ENCODE assay signal across 22 mouse cellular contexts in the genomic region with DNA sequence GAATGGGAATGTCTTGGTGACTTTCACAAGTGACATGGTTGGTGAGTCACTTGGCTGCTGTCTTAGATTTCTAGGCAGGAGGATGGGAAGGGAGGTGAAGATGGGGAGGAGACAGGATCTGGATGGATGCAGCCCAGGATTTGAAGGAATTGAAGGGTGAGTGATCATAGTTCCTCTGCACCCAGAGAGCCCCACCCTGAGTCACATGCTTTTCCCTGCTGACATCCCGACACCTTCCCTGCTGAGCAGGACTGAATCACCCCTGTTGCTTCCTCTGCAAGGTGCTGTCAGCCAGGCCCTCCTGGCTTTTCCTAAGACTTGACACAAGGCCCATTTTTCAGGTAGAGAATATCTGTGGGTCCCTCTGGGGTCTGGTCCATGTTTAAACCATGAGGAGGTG. TPM values are rescaled to one million over a fixed set of nuclear protein-coding genes. Genes with fewer than 3 reads are reported as not detected.
A peak's percentile ranks its signal among the peaks of the same experiment; 100 is the strongest.
DNase-seq lines count a peak whose midpoint lies in the region; ATAC-seq lines count a peak whose summit lies in the region.
"Had no signal": no experiment of that assay in that cellular context is flagged by ENCODE, and none has a peak within 500 bp of the region (broad histone marks: within the 10 kb centered on the region; RNA-seq: fewer than 3 reads in every experiment).

No protein-coding gene starts in this region.

- DNase-seq in embryonic facial prominence, embryonic 10.5 days (ENCODE audit: low spot score) = no peak
- DNase-seq in ZHBTc4 (ENCODE audit: low read depth, low spot score) = peak; percentile 73
- no peak for DNase-seq in urinary bladder, postnatal 4 days (ENCODE audit: low spot score in 2 of 2)
- DNase-seq in thymus, adult 18-20 months = no peak
- DNase-seq: cerebellum, adult 18-20 months; cerebellum, adult 9-11 months; cerebellum, postnatal 25 days; forebrain, postnatal 0 days; gastrocnemius, postnatal 25 days; heart, postnatal 10 days; heart, postnatal 36 days had no signal

- no peaks in the 10 kb centered on the region for H3K9me3 ChIP-seq in embryonic facial prominence, embryonic 15.5 days (replicated peaks)
- no peaks in the 10 kb centered on the region for H3K9me3 ChIP-seq in embryonic facial prominence, embryonic 10.5 days
- no peaks in the 10 kb centered on the region for H3K9me3 ChIP-seq in kidney, embryonic 14.5 days (ENCODE audit: control insufficient read depth, low read length)
- H3K9me3 ChIP-seq: embryonic facial prominence, embryonic 13.5 days; heart, embryonic 12.5 days; heart, embryonic 15.5 days; hindbrain, embryonic 10.5 days; hindbrain, embryonic 13.5 days; intestine, embryonic 15.5 days had no signal

- no peak overlapping the region for H3K9ac ChIP-seq in embryonic facial prominence, embryonic 15.5 days
- H3K9ac ChIP-seq in kidney, embryonic 14.5 days (ENCODE audit: low read depth, low read length) = no peak overlapping the region
- H3K9ac ChIP-seq: embryonic facial prominence, embryonic 13.5 days; forebrain, postnatal 0 days; heart, embryonic 12.5 days; heart, embryonic 15.5 days; hindbrain, embryonic 13.5 days; intestine, embryonic 15.5 days had no signal

- 0 out of 2 replicates have a peak overlapping the region, but pooled peaks have one; percentile 39 for H3K27ac ChIP-seq in embryonic facial prominence, embryonic 15.5 days (replicated peaks)
- H3K27ac ChIP-seq in embryonic facial prominence, embryonic 10.5 days (replicated peaks) = no peak overlapping the region
- peak overlapping the region; percentile 66 for H3K27ac ChIP-seq in macrophage
- H3K27ac ChIP-seq in kidney, embryonic 14.5 days (ENCODE audit: low read depth, low read length) = no peak overlapping the region
- H3K27ac ChIP-seq: embryonic facial prominence, embryonic 13.5 days; heart, embryonic 15.5 days; hindbrain, embryonic 10.5 days; hindbrain, embryonic 13.5 days; intestine, embryonic 15.5 days had no signal

- no peak overlapping the region for H3K4me2 ChIP-seq in embryonic facial prominence, embryonic 15.5 days (replicated peaks)
- H3K4me2 ChIP-seq in kidney, embryonic 14.5 days (replicated peaks; ENCODE audit: low read depth, low read length) = no peak overlapping the region
- H3K4me2 ChIP-seq: embryonic facial prominence, embryonic 13.5 days; heart, embryonic 12.5 days; heart, embryonic 15.5 days; hindbrain, embryonic 13.5 days; intestine, embryonic 15.5 days had no signal

- no peaks in the 10 kb centered on the region for H3K36me3 ChIP-seq in embryonic facial prominence, embryonic 15.5 days
- no peaks in the 10 kb centered on the region for H3K36me3 ChIP-seq in embryonic facial prominence, embryonic 10.5 days (replicated peaks)
- H3K36me3 ChIP-seq in macrophage (ENCODE audit: inconsistent target) = no peaks in the 10 kb centered on the region
- no peaks in the 10 kb centered on the region for H3K36me3 ChIP-seq in kidney, embryonic 14.5 days (ENCODE audit: control insufficient read depth, insufficient read depth, low read length)
- H3K36me3 ChIP-seq: embryonic facial prominence, embryonic 13.5 days; heart, embryonic 12.5 days; heart, embryonic 15.5 days; hindbrain, embryonic 10.5 days; hindbrain, embryonic 13.5 days; intestine, embryonic 15.5 days had no signal

- H3K4me3 ChIP-seq in embryonic facial prominence, embryonic 15.5 days (replicated peaks) = no peak overlapping the region
- no peak overlapping the region for H3K4me3 ChIP-seq in embryonic facial prominence, embryonic 10.5 days
- H3K4me3 ChIP-seq in macrophage (ENCODE audit: inconsistent target) = no peak overlapping the region
- no peak overlapping the region for H3K4me3 ChIP-seq in kidney, embryonic 14.5 days (ENCODE audit: low read length)
- H3K4me3 ChIP-seq: embryonic facial prominence, embryonic 13.5 days; heart, embryonic 12.5 days; heart, embryonic 15.5 days; hindbrain, embryonic 10.5 days; hindbrain, embryonic 13.5 days; intestine, embryonic 15.5 days had no signal

- no peak for ATAC-seq in embryonic facial prominence, embryonic 15.5 days (ENCODE audit: insufficient number of reproducible peaks, low FRiP score, low TSS enrichment, low read depth)
- no peak for ATAC-seq in kidney, embryonic 14.5 days (ENCODE audit: low FRiP score, low TSS enrichment)
- ATAC-seq: forebrain, embryonic 14.5 days; forebrain, postnatal 0 days; hindbrain, embryonic 16.5 days had no signal

- H3K79me2 ChIP-seq in macrophage (ENCODE audit: inconsistent target) = no peaks in the 10 kb centered on the region

- peaks cover 43% of the 10 kb centered on the region for H3K4me1 ChIP-seq in embryonic facial prominence, embryonic 15.5 days
- peaks cover 60% of the 10 kb centered on the region for H3K4me1 ChIP-seq in embryonic facial prominence, embryonic 10.5 days
- H3K4me1 ChIP-seq in kidney, embryonic 14.5 days (ENCODE audit: control insufficient read depth, insufficient read depth, low read length) = peaks cover 12% of the 10 kb centered on the region

- no peaks in the 10 kb centered on the region for H3K27me3 ChIP-seq in embryonic facial prominence, embryonic 15.5 days
- peaks cover 23% of the 10 kb centered on the region; the same call in 1 of the 2 replicates for H3K27me3 ChIP-seq in embryonic facial prominence, embryonic 10.5 days (replicated peaks; ENCODE audit: low read depth, poor library complexity, severe bottlenecking)
- no peaks in the 10 kb centered on the region for H3K27me3 ChIP-seq in kidney, embryonic 14.5 days (ENCODE audit: control insufficient read depth, insufficient read depth, low read length)
- H3K27me3 ChIP-seq: embryonic facial prominence, embryonic 13.5 days; heart, embryonic 15.5 days; intestine, embryonic 15.5 days had no signal

- 55% methylated on average over 1 of the region's 1 CpGs for WGBS in embryonic facial prominence, embryonic 15.5 days
- WGBS in embryonic facial prominence, embryonic 10.5 days = 89% methylated on average over 1 of the region's 1 CpGs
- WGBS in macrophage (ENCODE audit: missing documents) = 86% methylated on average over 1 of the region's 1 CpGs
- 62% methylated on average over 1 of the region's 1 CpGs for WGBS in kidney, embryonic 14.5 days

RNA-seq across cellular contexts. Expression of gene Vps8, which starts 41.4 kb away (rescaled TPM):
- polyA plus RNA-seq in embryonic facial prominence, embryonic 15.5 days (2015; fragmentation: Nextera tagmentation; extraction: Ambion mirVana) = 15.7 and 16.9 TPM in 2 replicates
- 16.4 and 16.6 TPM in 2 replicates for polyA plus RNA-seq in embryonic facial prominence, embryonic 10.5 days (2016; fragmentation: Nextera tagmentation; extraction: Ambion mirVana)
- 100 to 1,000 TPM in 10 of 26 experiments, 10 to 100 TPM in 16; 46.5 to 169 (median 85.2) TPM for total RNA-seq in macrophage (2018; cell fraction: chromatin; rRNA removed)
- total RNA-seq in macrophage (2018; cell fraction: cytosol; rRNA removed) = 10 to 100 TPM; 15.5 to 30.9 (median 22.8) TPM
- total RNA-seq in macrophage (2018; cell fraction: nucleus; rRNA removed) = 10 to 100 TPM; 22.4 to 88.4 (median 37.6) TPM
- polyA plus RNA-seq in macrophage (2018) = 23.1 to 50.5 TPM (median 30.0 TPM) in 3 replicates
- polyA plus RNA-seq in kidney, embryonic 14.5 days (2014; fragmentation: Nextera tagmentation; extraction: Ambion mirVana) = 6.1 and 14.2 TPM in 2 replicates

Comparison
In these comparisons a context has a peak if more than half of its experiments do, and no peak if none do; other contexts are left out.
1. H3K27ac ChIP-seq: peak in embryonic facial prominence, embryonic 15.5 days (single experiment) and macrophage (single experiment); none in embryonic facial prominence, embryonic 10.5 days (single experiment) and kidney, embryonic 14.5 days (single experiment).